Mouse (Mus musculus) heart, embryonic 16.5 days (tissue): ENCODE measurements around the gene Zfp648. TPM values are rescaled to one million over a fixed set of nuclear protein-coding genes. Genes with fewer than 3 reads are reported as not detected.

Experiments used
- ATAC-seq: fragments of 200-750 bp; cut with Nextera tagmentation; replicated peaks from 2 replicates; pipeline ENCODE4 v1.8.0; 2017; ENCODE audit warnings: moderate number of reproducible peaks; ENCODE audit not compliant: insufficient read depth, low FRiP score; ENCODE audit errors: extremely low read depth
- H3K27ac ChIP-seq: fragments of 300-500 bp; sonication (generic); 2 replicates; pipeline ENCODE4 v1.5.1; 2014; ENCODE audit warnings: mild to moderate bottlenecking, low read length, control low read depth, moderate library complexity
- H3K27me3 ChIP-seq: fragments of 300-500 bp; sonication (generic); 2 replicates; pipeline ENCODE4 v1.6.1; 2014; ENCODE audit warnings: low read length, mixed read lengths; ENCODE audit not compliant: control insufficient read depth, insufficient read depth
- H3K36me3 ChIP-seq: fragments of 300-500 bp; sonication (generic); 2 replicates; pipeline ENCODE4 v1.6.1; 2014; ENCODE audit not compliant: control insufficient read depth, insufficient read depth
- H3K4me1 ChIP-seq: fragments of 300-500 bp; sonication (generic); 2 replicates; pipeline ENCODE4 v1.6.1; 2014; ENCODE audit warnings: low read length, mixed read lengths; ENCODE audit not compliant: control insufficient read depth, insufficient read depth
- H3K4me2 ChIP-seq: fragments of 300-500 bp; sonication (generic); 2 replicates; pipeline ENCODE4 v1.6.1; 2014; ENCODE audit warnings: low read depth, mild to moderate bottlenecking, control low read depth, low read length
- H3K4me3 ChIP-seq: fragments of 300-500 bp; sonication (generic); 2 replicates; pipeline ENCODE4 v1.5.1; 2014; ENCODE audit warnings: mild to moderate bottlenecking, control low read depth, low read length
- H3K9ac ChIP-seq: fragments of 300-500 bp; sonication (generic); 2 replicates; pipeline ENCODE4 v1.6.1; 2014; ENCODE audit warnings: low read length, control low read depth
- H3K9me3 ChIP-seq: fragments of 300-500 bp; sonication (generic); replicated peaks from 2 replicates; pipeline ENCODE4 v1.6.1; 2016; ENCODE audit warnings: low read length; ENCODE audit not compliant: control insufficient read depth
- WGBS: fragments of 180-500 bp; shearing (Covaris S2); extraction: QIAGEN DNeasy Blood & Tissue Kit; methylation state at CpG from one replicate; pipeline ENCODE4 v1.1.7; 2014; 5-methylcytosine and 5-hydroxymethylcytosine counted together
- polyA plus RNA-seq: library from polyadenylated mRNA; unstranded; fragments of >200 nt; fragmentation: Nextera tagmentation; extraction: Ambion mirVana; gene quantifications from 2 replicates; pipeline ENCODE4 v1.2.1, GENCODE M21; 2015

Zfp648 gene
- polyA plus RNA-seq, 1 experiment from 2014 or later = 0.76 TPM

GRCm38 (mm10) chr1:154251186-154251585 is 50.2 kb downstream of the Zfp648 start:
- Histone ChIP-seq H3K4me2 (no peak overlapping the region), H3K27ac (no peak overlapping the region), H3K4me3 (no peak overlapping the region), H3K36me3 (no peaks in the 10 kb centered on the region), H3K27me3 (no peaks in the 10 kb centered on the region), H3K9ac (no peak overlapping the region), H3K9me3 (no peaks in the 10 kb centered on the region), H3K4me1 (no peaks in the 10 kb centered on the region)
- ATAC-seq = no peak
- 74% methylated on average over 2 of the region's 2 CpGs for WGBS

- Histone ChIP-seq H3K4me3 (no peak overlapping the region), H3K9me3 (no peaks in the 10 kb centered on the region), H3K36me3 (no peaks in the 10 kb centered on the region), H3K4me1 (no peaks in the 10 kb centered on the region), H3K9ac (no peak overlapping the region), H3K4me2 (no peak overlapping the region), H3K27ac (no peak overlapping the region), H3K27me3 (no peaks in the 10 kb centered on the region)
- ATAC-seq = no peak
- WGBS = 55% methylated on average over 5 of the region's 5 CpGs
Observed at GRCm38 (mm10) chr1:154252739-154253138, 51.8 kb downstream of the Zfp648 start.
